In the genomic region with DNA sequence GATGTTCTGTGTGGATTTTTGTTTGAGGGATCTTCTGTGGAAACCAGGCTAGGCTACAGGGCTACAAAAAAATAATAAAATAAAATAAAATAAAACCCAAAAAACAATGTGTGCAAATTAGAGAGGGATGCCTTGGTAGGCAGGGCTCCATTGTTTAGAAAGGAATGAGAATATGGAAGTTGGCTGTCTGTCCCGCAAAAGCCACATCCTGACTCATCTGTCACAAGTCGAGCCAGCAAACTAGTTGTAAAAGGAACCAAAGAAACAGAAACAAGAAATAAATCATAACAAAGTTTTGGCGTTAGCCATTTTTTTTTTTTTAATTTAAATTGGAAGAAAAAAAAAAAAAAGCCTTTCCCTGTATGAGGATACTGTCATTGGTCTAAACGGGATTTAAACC, we compare ENCODE assay signal across 23 mouse cellular contexts.
DNase-seq lines count a peak whose midpoint lies in the region; ATAC-seq and TF ChIP-seq lines count a peak whose summit lies in the region.
"Had no signal": no experiment of that assay in that cellular context is flagged by ENCODE, and none has a peak within 500 bp of the region (broad histone marks: within the 10 kb centered on the region; RNA-seq: fewer than 3 reads in every experiment).

No protein-coding gene starts in this region.

- no peak for TF ChIP-seq CTCF in kidney, postnatal 0 days (IDR thresholded peaks at IDR 0.05; ENCODE audit: low read depth)

- WGBS in kidney, postnatal 0 days: 62% methylated on average over 4 of the region's 4 CpGs
- WGBS in kidney, embryonic 14.5 days: 81% methylated on average over 4 of the region's 4 CpGs

- H3K27me3 ChIP-seq in kidney, postnatal 0 days (ENCODE audit: insufficient read depth, low read length): no peaks in the 10 kb centered on the region
- no peaks in the 10 kb centered on the region for H3K27me3 ChIP-seq in kidney, embryonic 14.5 days (ENCODE audit: control insufficient read depth, insufficient read depth, low read length)
- H3K27me3 ChIP-seq: forebrain, embryonic 13.5 days; heart, embryonic 12.5 days; limb, embryonic 13.5 days; Patski had no signal

- H3K4me1 ChIP-seq in kidney, postnatal 0 days (replicated peaks; ENCODE audit: insufficient read depth, low read length): peaks cover 14% of the 10 kb centered on the region
- H3K4me1 ChIP-seq in kidney, embryonic 14.5 days (ENCODE audit: control insufficient read depth, insufficient read depth, low read length): peaks cover 10% of the 10 kb centered on the region
- H3K4me1 ChIP-seq: liver, embryonic 15.5 days had no signal

- DNase-seq in kidney, postnatal 0 days (ENCODE audit: low spot score): peak; percentile 44
- DNase-seq in lung, postnatal 10 days: peak; percentile 50
- no peak for DNase-seq in lung, postnatal 4 days
- peak; percentile 13 for DNase-seq in T-cell, adult 2 months (ENCODE audit: low spot score)
- DNase-seq in spleen, adult 18-20 months: no peak
- DNase-seq in layer of hippocampus, postnatal 14 days (ENCODE audit: low spot score in 2 of 2): no peak
- DNase-seq: adrenal gland, postnatal 36 days; cerebellum, adult 18-20 months; cerebellum, postnatal 25 days; heart, adult 11 months; layer of hippocampus, postnatal 36 days; midbrain, embryonic 14.5 days; thymus, postnatal 14 days had no signal

- H3K9ac ChIP-seq in kidney, postnatal 0 days (ENCODE audit: low read depth, low read length): no peak overlapping the region
- H3K9ac ChIP-seq in kidney, embryonic 14.5 days (ENCODE audit: low read depth, low read length): no peak overlapping the region
- H3K9ac ChIP-seq: forebrain, embryonic 13.5 days; heart, embryonic 12.5 days; limb, embryonic 13.5 days; liver, embryonic 15.5 days had no signal

- no peak for ATAC-seq in kidney, postnatal 0 days (replicated peaks; ENCODE audit: low FRiP score, low read depth)
- ATAC-seq in kidney, embryonic 14.5 days (ENCODE audit: low FRiP score, low TSS enrichment): no peak
- peak; percentile 74 for ATAC-seq in megakaryocyte progenitor cell, adult 5-6 weeks (replicated peaks; ENCODE audit: poor library complexity)
- ATAC-seq: activated CD4-positive, CD25-positive, alpha-beta regulatory T cell, adult 4 months; forebrain, embryonic 13.5 days; hindbrain, embryonic 16.5 days; intestine, postnatal 0 days; Patski had no signal

- no peak overlapping the region for H3K4me2 ChIP-seq in kidney, postnatal 0 days (ENCODE audit: low read length)
- no peak overlapping the region for H3K4me2 ChIP-seq in kidney, embryonic 14.5 days (replicated peaks; ENCODE audit: low read depth, low read length)
- H3K4me2 ChIP-seq: forebrain, embryonic 13.5 days; heart, embryonic 12.5 days; limb, embryonic 13.5 days; liver, embryonic 15.5 days had no signal

- no peak overlapping the region for H3K27ac ChIP-seq in kidney, postnatal 0 days
- H3K27ac ChIP-seq in kidney, embryonic 14.5 days (ENCODE audit: low read depth, low read length): no peak overlapping the region
- H3K27ac ChIP-seq: forebrain, embryonic 13.5 days; limb, embryonic 13.5 days; liver, embryonic 15.5 days had no signal

- no peak overlapping the region for H3K4me3 ChIP-seq in kidney, postnatal 0 days (replicated peaks; ENCODE audit: low read depth, low read length)
- H3K4me3 ChIP-seq in kidney, embryonic 14.5 days (ENCODE audit: low read length): no peak overlapping the region
- H3K4me3 ChIP-seq: forebrain, embryonic 13.5 days; heart, embryonic 12.5 days; limb, embryonic 13.5 days; liver, embryonic 15.5 days had no signal

- H3K9me3 ChIP-seq in kidney, postnatal 0 days (replicated peaks; ENCODE audit: low read length): no peaks in the 10 kb centered on the region
- no peaks in the 10 kb centered on the region for H3K9me3 ChIP-seq in kidney, embryonic 14.5 days (ENCODE audit: control insufficient read depth, low read length)
- H3K9me3 ChIP-seq: forebrain, embryonic 13.5 days; heart, embryonic 12.5 days; limb, embryonic 13.5 days; liver, embryonic 15.5 days had no signal

- no peaks in the 10 kb centered on the region for H3K36me3 ChIP-seq in kidney, postnatal 0 days (ENCODE audit: insufficient read depth, low read length)
- H3K36me3 ChIP-seq in kidney, embryonic 14.5 days (ENCODE audit: control insufficient read depth, insufficient read depth, low read length): no peaks in the 10 kb centered on the region
- H3K36me3 ChIP-seq: heart, embryonic 12.5 days; limb, embryonic 13.5 days; liver, embryonic 15.5 days had no signal

Comparison
In these comparisons a context has a peak if more than half of its experiments do, and no peak if none do; other contexts are left out.
1. DNase-seq: peak in kidney, postnatal 0 days (single experiment), lung, postnatal 10 days (single experiment) and T-cell, adult 2 months (single experiment); none in lung, postnatal 4 days (0 of 2), spleen, adult 18-20 months (0 of 2) and layer of hippocampus, postnatal 14 days (0 of 2).